Mouse (Mus musculus) heart, embryonic 16.5 days (tissue): ENCODE measurements around the gene Cers4. TPM values are rescaled to one million over a fixed set of nuclear protein-coding genes. Genes with fewer than 3 reads are reported as not detected.

Experiments used
- ATAC-seq: fragments of 200-750 bp; cut with Nextera tagmentation; replicated peaks from 2 replicates; pipeline ENCODE4 v1.8.0; 2017; ENCODE audit warnings: moderate number of reproducible peaks; ENCODE audit not compliant: insufficient read depth, low FRiP score; ENCODE audit errors: extremely low read depth
- H3K27ac ChIP-seq: fragments of 300-500 bp; sonication (generic); 2 replicates; pipeline ENCODE4 v1.5.1; 2014; ENCODE audit warnings: mild to moderate bottlenecking, low read length, control low read depth, moderate library complexity
- H3K27me3 ChIP-seq: fragments of 300-500 bp; sonication (generic); 2 replicates; pipeline ENCODE4 v1.6.1; 2014; ENCODE audit warnings: low read length, mixed read lengths; ENCODE audit not compliant: control insufficient read depth, insufficient read depth
- H3K36me3 ChIP-seq: fragments of 300-500 bp; sonication (generic); 2 replicates; pipeline ENCODE4 v1.6.1; 2014; ENCODE audit not compliant: control insufficient read depth, insufficient read depth
- H3K4me1 ChIP-seq: fragments of 300-500 bp; sonication (generic); 2 replicates; pipeline ENCODE4 v1.6.1; 2014; ENCODE audit warnings: low read length, mixed read lengths; ENCODE audit not compliant: control insufficient read depth, insufficient read depth
- H3K4me2 ChIP-seq: fragments of 300-500 bp; sonication (generic); 2 replicates; pipeline ENCODE4 v1.6.1; 2014; ENCODE audit warnings: low read depth, mild to moderate bottlenecking, control low read depth, low read length
- H3K4me3 ChIP-seq: fragments of 300-500 bp; sonication (generic); 2 replicates; pipeline ENCODE4 v1.5.1; 2014; ENCODE audit warnings: mild to moderate bottlenecking, control low read depth, low read length
- H3K9ac ChIP-seq: fragments of 300-500 bp; sonication (generic); 2 replicates; pipeline ENCODE4 v1.6.1; 2014; ENCODE audit warnings: low read length, control low read depth
- H3K9me3 ChIP-seq: fragments of 300-500 bp; sonication (generic); replicated peaks from 2 replicates; pipeline ENCODE4 v1.6.1; 2016; ENCODE audit warnings: low read length; ENCODE audit not compliant: control insufficient read depth
- WGBS: fragments of 180-500 bp; shearing (Covaris S2); extraction: QIAGEN DNeasy Blood & Tissue Kit; methylation state at CpG from one replicate; pipeline ENCODE4 v1.1.7; 2014; 5-methylcytosine and 5-hydroxymethylcytosine counted together
- polyA plus RNA-seq: library from polyadenylated mRNA; unstranded; fragments of >200 nt; fragmentation: Nextera tagmentation; extraction: Ambion mirVana; gene quantifications from 2 replicates; pipeline ENCODE4 v1.2.1, GENCODE M21; 2015

Cers4 gene
- polyA plus RNA-seq, 1 experiment from 2014 or later = 43.9 TPM

DNA sequence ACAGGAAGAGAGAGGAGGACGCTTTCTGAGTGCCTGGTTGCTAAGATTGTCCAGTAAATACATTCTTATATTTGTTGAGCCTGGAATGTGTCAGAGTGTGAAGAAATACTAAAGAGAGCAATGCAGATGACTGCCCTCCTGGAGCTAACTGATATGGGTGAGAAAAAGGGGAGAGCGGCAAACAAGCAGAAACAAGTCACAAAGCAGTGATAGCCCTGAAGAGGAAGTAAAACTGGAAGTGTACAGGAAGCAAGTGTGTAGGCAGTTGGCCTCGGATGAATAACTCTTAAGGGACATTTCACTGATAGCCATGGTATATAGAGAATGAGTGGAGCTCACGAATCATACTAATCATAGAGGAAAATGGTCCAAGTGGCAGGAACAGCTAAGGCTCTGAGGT is 28.6 kb downstream of the Cers4 start:
- H3K4me2 ChIP-seq = no peak overlapping the region
- no peaks in the 10 kb centered on the region for H3K4me1 ChIP-seq
- no peaks in the 10 kb centered on the region for H3K9me3 ChIP-seq
- WGBS = 68% methylated on average over 4 of the region's 4 CpGs
- no peak for ATAC-seq
- no peak overlapping the region for H3K4me3 ChIP-seq
- H3K27ac ChIP-seq = no peak overlapping the region
- no peaks in the 10 kb centered on the region for H3K27me3 ChIP-seq
- H3K9ac ChIP-seq = no peak overlapping the region
- peaks cover 56% of the 10 kb centered on the region for H3K36me3 ChIP-seq

GRCm38 (mm10) chr8:4523525-4523924 is 30.7 kb downstream of the Cers4 start:
- ATAC-seq = no peak
- 94% methylated on average over 10 of the region's 10 CpGs for WGBS
- Histone ChIP-seq H3K9me3 (no peaks in the 10 kb centered on the region), H3K4me3 (no peak overlapping the region), H3K4me1 (no peaks in the 10 kb centered on the region), H3K9ac (no peak overlapping the region), H3K4me2 (no peak overlapping the region), H3K27ac (no peak overlapping the region), H3K36me3 (peaks cover 55% of the 10 kb centered on the region), H3K27me3 (no peaks in the 10 kb centered on the region)

Other genes starting within 250 kb of the Cers4 start
- 3.0 and 3.6 TPM in 2 replicates for gene Tgfbr3l, start 244.8 kb upstream of the Cers4 start, polyA plus RNA-seq
- gene Snapc2, start 239.9 kb upstream of the Cers4 start, polyA plus RNA-seq = 41.9 and 42.5 TPM in 2 replicates
- gene Ctxn1, start 233.8 kb upstream of the Cers4 start, polyA plus RNA-seq = 27.5 and 28.4 TPM in 2 replicates
- 70.6 and 75.5 TPM in 2 replicates for gene Timm44, start 217.1 kb upstream of the Cers4 start, polyA plus RNA-seq
- gene Ccl25, start 167.8 kb upstream of the Cers4 start, polyA plus RNA-seq = 40.8 and 79.9 TPM in 2 replicates
- 155 and 168 TPM in 2 replicates for gene Elavl1, start 167.6 kb upstream of the Cers4 start, polyA plus RNA-seq
- 10.4 and 10.5 TPM in 2 replicates for gene Zfp958, start 120.1 kb downstream of the Cers4 start, polyA plus RNA-seq